Mouse (Mus musculus) heart, postnatal 10 days (tissue): Measurements from ENCODE around the gene Cacna1f. TPM values are rescaled to one million over a fixed set of nuclear protein-coding genes. Genes with fewer than 3 reads are reported as not detected.

Experiments
- DNase-seq, 2 experiments: peaks; one replicate each; pipeline ENCODE4 v3.0.0; 2021
- intact Hi-C: fragments of 180-260 bp; cut with DNase I; formaldehyde crosslinking; loops from one replicate; pipeline ENCODE4 v1.15.1; 2025
- total RNA-seq, 2 experiments: library from RNA; stranded (reverse); gene quantifications; 2 replicates each; pipeline ENCODE4 v1.2.3; 2021

Gene Cacna1f
- total RNA-seq, 2 experiments from 2014 or later = not detected

GRCm38 (mm10) chrX:7617889-7618551 is 11.1 kb downstream of the Cacna1f start:
- intact Hi-C loops = no loop called here

GRCm38 (mm10) chrX:7632560-7632959 is 25.7 kb downstream of the Cacna1f start:
- intact Hi-C loops = no loop called here
- no peak for DNase-seq

More at GRCm38 (mm10) chrX:7617889-7618551, 11.1 kb downstream of the Cacna1f start:
- DNase-seq = no peak

- intact Hi-C loops = no loop called here
- no peak for DNase-seq
Measured at GRCm38 (mm10) chrX:7635101-7635500, 28.2 kb downstream of the Cacna1f start.

- intact Hi-C loops = no loop called here
- DNase-seq = peak; percentile 60 to 71
Measured at GRCm38 (mm10) chrX:7638401-7639091, 31.7 kb downstream of the Cacna1f start, which contains the start of gene Syp. Gene Syp, plus strand, starts transcription at chrX:7638471.

- intact Hi-C loops = no loop called here
- no peak for DNase-seq
Measured at GRCm38 (mm10) chrX:7639536-7640325, 32.8 kb downstream of the Cacna1f start.

GRCm38 (mm10) chrX:7640785-7641184 is 33.9 kb downstream of the Cacna1f start:
- no peak for DNase-seq
- intact Hi-C loops = no loop called here

- DNase-seq = peak; percentile 69 to 79
- intact Hi-C loops = loop anchor here (2.0 to 5.0 kb wide), 4 partner anchors 47 to 325 kb away; no protein-coding TSS in a partner anchor
Measured at GRCm38 (mm10) chrX:7645349-7645748, 38.5 kb downstream of the Cacna1f start.

GRCm38 (mm10) chrX:7648671-7649304 is 41.9 kb downstream of the Cacna1f start:
- intact Hi-C loops = loop anchor here (2.0 to 5.0 kb wide), 2 partner anchors 24 to 44 kb away; no protein-coding TSS in a partner anchor
- peak; percentile 83 to 85 for DNase-seq

- DNase-seq = peak; percentile 78
- intact Hi-C loops = no loop called here
Measured at GRCm38 (mm10) chrX:7657221-7657639, 50.3 kb downstream of the Cacna1f start, which contains the start of gene Prickle3. Gene Prickle3, plus strand, starts transcription at chrX:7657260.

GRCm38 (mm10) chrX:7658031-7658784 is 51.3 kb downstream of the Cacna1f start:
- DNase-seq = peak; percentile 66 to 67
- intact Hi-C loops = no loop called here

GRCm38 (mm10) chrX:7658785-7659589 is 52.1 kb downstream of the Cacna1f start:
- DNase-seq = peak; percentile 57 to 67
- intact Hi-C loops = no loop called here

GRCm38 (mm10) chrX:7661086-7661485 is 54.2 kb downstream of the Cacna1f start:
- intact Hi-C loops = no loop called here
- peak in 1 of 2 experiments; percentile 35 for DNase-seq

GRCm38 (mm10) chrX:7662936-7663335 is 56.1 kb downstream of the Cacna1f start:
- intact Hi-C loops = no loop called here
- DNase-seq = no peak

GRCm38 (mm10) chrX:7664791-7665190 is 57.9 kb downstream of the Cacna1f start:
- DNase-seq = peak; percentile 48 to 66
- intact Hi-C loops = no loop called here

GRCm38 (mm10) chrX:7665739-7666502 is 59.0 kb downstream of the Cacna1f start:
- DNase-seq = no peak
- intact Hi-C loops = no loop called here

- intact Hi-C loops = no loop called here
- peak; percentile 74 to 79 for DNase-seq
Measured at GRCm38 (mm10) chrX:7670390-7670881, 63.6 kb downstream of the Cacna1f start.

- intact Hi-C loops = no loop called here
- DNase-seq = peak; percentile 46 to 52
Measured at GRCm38 (mm10) chrX:7670921-7671623, 64.2 kb downstream of the Cacna1f start, which contains the start of gene Plp2. Gene Plp2, minus strand, starts transcription at chrX:7671390.
